Mouse (Mus musculus) C2C12 (cell line): ENCODE results near the gene Bphl.

Experiments used
- CEBPB ChIP-seq: IDR thresholded peaks from one replicate; pipeline ENCODE4 v1.6.1; 2011; ENCODE audit warnings: low read depth, mild to moderate bottlenecking, control low read depth, moderate library complexity
- CTCF ChIP-seq: IDR thresholded peaks from one replicate; pipeline ENCODE4 v1.5.1; 2011; ENCODE audit not compliant: control insufficient read depth, insufficient read depth, insufficient read length
- FOSL1 ChIP-seq: IDR thresholded peaks from one replicate; pipeline ENCODE4 v1.8.0; 2011; ENCODE audit warnings: mild to moderate bottlenecking, low read length; ENCODE audit not compliant: poor library complexity, insufficient read depth, severe bottlenecking
- MAX ChIP-seq: IDR thresholded peaks from one replicate; pipeline ENCODE4 v1.6.1; 2011; ENCODE audit warnings: mild to moderate bottlenecking, control low read depth
- MYOG ChIP-seq: IDR thresholded peaks from one replicate; pipeline ENCODE4 v1.6.1; 2011; ENCODE audit not compliant: control insufficient read depth, insufficient read length; ENCODE audit errors: extremely low read depth
- USF1 ChIP-seq: IDR thresholded peaks from one replicate; pipeline ENCODE4 v1.6.1; 2011; ENCODE audit warnings: low read depth, mild to moderate bottlenecking, control low read depth, moderate library complexity

DNA sequence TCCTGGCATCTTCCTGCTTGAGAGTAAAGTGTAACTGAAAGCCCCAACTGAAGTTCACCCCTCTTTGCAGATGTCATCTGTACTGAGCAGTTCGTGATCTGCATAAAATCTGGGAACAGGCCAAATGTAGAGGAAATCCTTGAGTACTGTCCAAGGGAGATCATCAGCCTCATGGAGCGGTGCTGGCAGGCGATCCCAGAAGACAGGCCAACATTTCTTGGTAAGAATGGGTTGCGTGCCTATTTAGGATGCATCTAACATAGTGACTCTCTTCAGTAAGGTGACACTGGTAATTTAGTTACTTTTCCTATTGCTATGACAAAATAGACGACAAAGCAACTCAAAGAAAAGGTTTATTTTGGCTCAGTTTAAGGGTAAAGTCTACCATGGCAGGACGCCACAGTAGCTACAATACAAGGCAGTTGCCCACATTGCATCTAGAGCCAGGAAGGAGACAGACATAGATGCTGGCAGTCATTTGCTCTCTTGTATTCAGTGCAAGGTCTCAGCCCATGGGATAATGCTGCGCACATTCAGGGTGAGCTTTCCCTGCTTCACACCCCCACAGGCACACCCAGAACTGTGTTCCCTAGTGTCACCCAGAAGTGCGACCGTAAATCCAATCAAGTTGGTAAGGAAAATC, 20.3 kb upstream of the Bphl start:
- TF ChIP-seq USF1 (no peak), CTCF (no peak), CEBPB (no peak), MAX (no peak), MYOG (no peak), FOSL1 (no peak)
